Mouse (Mus musculus) small intestine, adult 2 months (tissue): Measurements from ENCODE around the gene Atl1.

Experiments used
- CTCF ChIP-seq: fragments of 200-500 bp; IDR thresholded peaks from 2 replicates; pipeline ENCODE4 v1.5.1; 2012; ENCODE audit warnings: low read depth, mild to moderate bottlenecking, control low read depth, inconsistent platforms, low read length, moderate library complexity, mixed read lengths; ENCODE audit not compliant: insufficient replicate concordance, insufficient read length; ENCODE audit errors: extremely low read depth
- POLR2A ChIP-seq: fragments of 200-500 bp; IDR thresholded peaks from 2 replicates; pipeline ENCODE4 v1.6.1; 2012; ENCODE audit warnings: low read depth, mild to moderate bottlenecking, control low read depth, inconsistent platforms, low read length, moderate library complexity

DNA sequence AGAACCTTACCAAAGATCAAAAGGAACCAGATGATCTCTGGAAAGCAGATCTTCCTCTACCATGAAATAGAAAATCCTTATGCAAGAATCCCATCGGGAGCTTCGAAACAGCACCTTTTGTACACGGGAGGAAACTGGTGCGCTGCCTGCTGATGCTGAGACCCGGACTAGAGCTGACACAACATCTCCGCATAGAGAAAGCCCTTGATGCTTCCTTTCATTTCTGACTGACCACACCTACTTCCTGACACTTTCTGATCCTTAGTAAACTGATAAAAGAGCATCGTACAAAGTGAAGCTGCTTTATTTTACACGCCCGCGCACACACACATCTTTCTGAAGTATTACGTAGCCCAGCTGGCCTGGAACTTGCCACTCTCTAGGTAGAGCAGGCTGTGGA is 39.0 kb upstream of the Atl1 start:
- TF ChIP-seq CTCF, result no peak
- no peak for TF ChIP-seq POLR2A
